Mouse (Mus musculus) cerebellum, adult 2 months (tissue): ENCODE measurements around the gene 2310034G01Rik. TPM values are rescaled to one million over a fixed set of nuclear protein-coding genes. Genes with fewer than 3 reads are reported as not detected.
A peak's percentile ranks its signal among the peaks of the same experiment; 100 is the strongest.

Experiments used
- DNase-seq, 2 experiments: peaks; one replicate each; pipeline ENCODE4 v3.0.0; 2021
- H3K27ac ChIP-seq: fragments of 200-500 bp; 2 replicates; pipeline ENCODE4 v1.5.1; 2012; ENCODE audit warnings: low read length, control low read depth, inconsistent platforms; ENCODE audit not compliant: insufficient read depth
- H3K27me3 ChIP-seq: fragments of 200-500 bp; 2 replicates; pipeline ENCODE4 v1.6.1; 2012; ENCODE audit warnings: inconsistent platforms, mild to moderate bottlenecking, low read length, moderate library complexity; ENCODE audit not compliant: control insufficient read depth, insufficient read depth
- H3K4me1 ChIP-seq: fragments of 200-500 bp; 2 replicates; pipeline ENCODE4 v1.6.1; 2011; ENCODE audit warnings: low read length; ENCODE audit not compliant: control insufficient read depth, insufficient read depth
- H3K4me3 ChIP-seq: fragments of 200-500 bp; replicated peaks from 2 replicates; pipeline ENCODE3; 2011; ENCODE audit warnings: mild to moderate bottlenecking, low read depth, low read length, control low read depth; ENCODE audit not compliant: insufficient read depth
- CTCF ChIP-seq: fragments of 200-500 bp; IDR thresholded peaks from 2 replicates; pipeline ENCODE4 v1.5.1; 2011; ENCODE audit warnings: low read depth, mild to moderate bottlenecking, control low read depth, low read length, moderate library complexity, borderline replicate concordance; ENCODE audit not compliant: insufficient read depth
- POLR2A ChIP-seq: fragments of 200-500 bp; IDR thresholded peaks from 2 replicates; pipeline ENCODE4 v1.6.1; 2011; ENCODE audit warnings: low read length, control low read depth, borderline replicate concordance; ENCODE audit not compliant: insufficient read depth
- WGBS: fragments of 180-500 bp; shearing (Covaris S2); methylation state at CpG from one replicate; pipeline ENCODE4 v1.1.7; 2018; 5-methylcytosine and 5-hydroxymethylcytosine counted together
- polyA plus RNA-seq: library from polyadenylated mRNA; depleted of rRNA; stranded (reverse); fragments of >200 nt; gene quantifications from 2 replicates; pipeline ENCODE4 v1.2.3, GENCODE M21; 2012

The 2310034G01Rik gene
- polyA plus RNA-seq, 1 experiment, result 1.7 TPM

DNA sequence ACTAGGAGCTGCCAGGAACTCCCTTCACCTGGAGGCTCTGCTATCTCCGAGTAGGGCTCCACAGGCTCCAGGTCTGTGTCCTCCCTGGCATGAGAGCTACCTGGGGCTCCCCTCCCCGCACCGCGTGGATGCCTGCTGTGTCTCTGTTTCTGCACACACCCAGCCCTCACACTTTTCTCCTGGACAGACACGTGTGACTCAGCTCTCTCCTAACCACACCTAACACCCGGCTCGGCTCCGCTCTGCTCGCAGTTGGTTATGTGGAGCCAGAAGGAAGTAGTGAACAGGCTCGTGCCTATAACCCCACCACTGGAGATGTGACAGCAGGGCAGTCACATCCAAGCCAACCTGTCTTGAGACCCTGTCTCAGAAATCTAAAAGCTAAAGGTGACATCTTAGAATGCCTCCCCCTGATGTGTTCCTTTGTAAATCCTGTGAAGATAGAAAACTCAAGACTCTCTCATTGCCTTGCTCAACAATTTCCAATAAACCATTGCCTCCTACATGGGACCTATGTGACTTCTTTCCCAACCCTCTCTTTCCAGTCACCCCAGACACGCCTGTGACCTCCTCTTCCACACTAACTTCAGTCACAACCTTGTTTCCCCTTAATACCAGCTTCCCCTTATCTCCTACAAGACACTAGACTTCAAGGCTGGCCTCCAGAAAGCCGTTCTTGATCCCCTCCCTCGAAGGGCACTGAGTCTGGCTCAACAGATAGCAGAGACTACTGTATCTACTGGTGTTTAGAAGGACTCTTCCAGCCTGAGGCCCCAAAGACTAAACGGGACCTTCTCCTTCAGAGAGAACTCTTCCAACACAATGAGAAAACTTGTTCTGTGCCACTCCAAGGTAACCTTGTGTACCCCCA, 35.0 kb downstream of the 2310034G01Rik start:
- no peak for DNase-seq
- no peaks in the 10 kb centered on the region for H3K27me3 ChIP-seq
- peaks cover 23% of the 10 kb centered on the region for H3K4me1 ChIP-seq
- no peak overlapping the region for H3K27ac ChIP-seq
- no peak overlapping the region for H3K4me3 ChIP-seq
- WGBS, result 61% methylated on average over 14 of the region's 14 CpGs
- no peak for TF ChIP-seq CTCF
- TF ChIP-seq POLR2A, result no peak

DNA sequence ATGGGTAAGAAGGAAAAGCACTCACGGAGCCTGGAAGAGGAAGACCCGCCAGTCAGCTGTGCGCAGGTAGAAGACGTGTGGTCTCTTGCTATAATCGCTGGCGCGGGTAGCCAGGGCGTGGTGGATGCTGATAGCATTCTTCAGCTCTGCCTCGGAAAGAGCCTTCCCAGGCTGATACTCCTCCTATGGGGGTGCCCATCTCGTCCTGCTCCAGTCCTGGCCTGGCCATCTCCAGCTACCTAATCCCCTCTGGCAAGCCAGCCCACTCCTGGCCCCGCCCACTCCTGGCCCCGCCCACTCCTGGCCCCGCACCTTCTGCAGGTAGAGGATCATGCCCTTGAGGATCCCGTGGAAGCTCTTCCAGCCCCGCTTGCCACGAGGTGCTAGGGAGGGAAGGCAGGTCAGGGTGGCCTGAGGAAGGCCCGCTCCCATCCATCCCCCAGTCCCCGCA, 35.9 kb downstream of the 2310034G01Rik start:
- peak in 1 of 2 experiments; percentile 22 for DNase-seq
- TF ChIP-seq POLR2A (no peak), CTCF (no peak)
- Histone ChIP-seq H3K27me3 (no peaks in the 10 kb centered on the region), H3K27ac (no peak overlapping the region), H3K4me1 (peaks cover 20% of the 10 kb centered on the region), H3K4me3 (no peak overlapping the region)
- 46% methylated on average over 18 of the region's 18 CpGs for WGBS

DNA sequence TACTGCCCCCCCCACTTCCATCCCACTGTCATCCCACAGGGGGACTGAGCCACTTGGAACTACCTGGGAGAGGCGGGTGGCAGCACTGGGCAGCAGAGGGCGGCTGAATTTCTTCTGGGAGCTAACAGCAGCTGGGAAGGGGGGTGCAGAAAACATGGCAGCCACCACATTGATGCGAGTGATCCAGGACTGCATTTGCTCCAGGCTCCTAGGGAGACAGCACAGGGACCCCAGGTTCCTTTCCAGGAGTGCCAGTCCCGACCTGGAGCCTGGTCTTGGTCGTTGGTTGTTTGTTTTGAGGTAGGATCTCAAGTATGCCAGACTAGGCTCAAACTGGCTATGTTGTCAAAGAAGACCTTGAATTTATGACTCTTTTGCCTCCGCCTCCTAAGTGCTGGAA, 36.5 kb downstream of the 2310034G01Rik start:
- 79% methylated on average over 6 of the region's 6 CpGs for WGBS
- H3K4me3 ChIP-seq, result no peak overlapping the region
- no peak overlapping the region for H3K27ac ChIP-seq
- H3K4me1 ChIP-seq, result peaks cover 14% of the 10 kb centered on the region
- no peaks in the 10 kb centered on the region for H3K27me3 ChIP-seq
- TF ChIP-seq CTCF (no peak), POLR2A (no peak)
- DNase-seq, result no peak

DNA sequence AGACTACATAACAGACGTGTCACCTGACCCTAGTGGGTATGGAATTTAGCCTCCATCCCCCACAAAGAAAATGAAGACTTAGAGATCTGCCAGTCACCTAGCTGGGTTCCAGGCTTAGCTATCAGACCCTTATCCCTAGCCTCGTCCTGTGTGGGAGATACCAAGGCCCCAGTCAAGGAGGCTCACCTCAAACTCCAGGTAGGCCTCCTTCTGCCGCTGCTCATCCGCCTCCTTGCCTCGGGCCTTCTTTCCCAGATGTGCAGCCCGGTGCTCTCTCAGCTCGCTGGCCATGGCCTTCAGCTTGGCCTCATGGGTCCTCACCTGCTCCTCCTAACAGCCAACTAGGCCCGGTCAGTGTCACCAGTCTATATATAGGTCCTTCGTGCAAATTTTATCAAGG, 37.0 kb downstream of the 2310034G01Rik start:
- no peak overlapping the region for H3K27ac ChIP-seq
- H3K4me3 ChIP-seq, result no peak overlapping the region
- WGBS, result 84% methylated on average over 9 of the region's 9 CpGs
- H3K27me3 ChIP-seq, result no peaks in the 10 kb centered on the region
- TF ChIP-seq CTCF (no peak), POLR2A (no peak)
- no peak for DNase-seq
- peaks cover 10% of the 10 kb centered on the region for H3K4me1 ChIP-seq

DNA sequence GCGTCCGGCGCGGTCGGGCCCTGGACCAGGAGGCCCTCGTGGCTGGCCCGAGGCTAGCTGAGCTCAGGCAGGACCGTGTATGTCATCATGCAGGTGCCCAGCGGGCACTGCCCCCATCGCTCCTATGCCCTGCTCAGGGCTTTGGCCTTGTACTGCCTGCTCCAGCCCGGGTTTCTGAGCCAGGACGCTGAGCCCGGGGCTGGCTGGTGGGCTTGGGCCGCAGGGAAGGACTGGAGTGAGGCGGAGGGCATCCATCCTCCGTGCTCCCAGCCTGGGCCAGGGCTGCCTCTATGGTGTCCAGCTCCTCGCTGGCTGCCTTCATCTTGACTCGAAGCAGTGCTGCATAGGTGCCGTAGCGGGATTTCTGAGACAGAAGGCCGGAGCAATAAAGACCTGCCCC, 37.5 kb downstream of the 2310034G01Rik start:
- no peak overlapping the region for H3K27ac ChIP-seq
- no peaks in the 10 kb centered on the region for H3K27me3 ChIP-seq
- WGBS, result 87% methylated on average over 21 of the region's 21 CpGs
- no peak for TF ChIP-seq POLR2A
- TF ChIP-seq CTCF, result no peak
- H3K4me1 ChIP-seq, result peaks cover 10% of the 10 kb centered on the region
- DNase-seq, result no peak
- H3K4me3 ChIP-seq, result no peak overlapping the region

DNA sequence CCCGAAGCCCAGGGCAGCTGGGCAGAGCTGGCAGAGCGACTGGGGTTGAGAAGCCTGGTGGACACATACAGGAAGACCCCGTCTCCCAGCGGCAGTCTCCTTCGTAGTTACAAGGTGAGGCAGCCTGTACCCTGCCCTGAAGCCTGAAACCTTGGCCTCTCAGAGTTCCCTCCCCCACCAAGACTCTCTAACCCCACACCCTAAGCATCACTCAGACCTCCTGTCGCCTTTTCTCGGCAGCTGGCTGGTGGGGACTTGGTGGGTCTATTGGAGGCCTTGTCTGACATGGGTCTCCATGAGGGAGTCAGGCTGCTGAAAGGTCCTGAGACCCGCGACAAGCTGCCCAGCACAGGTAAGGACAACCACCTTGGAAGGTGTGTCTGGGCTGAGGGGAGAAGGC, 38.8 kb downstream of the 2310034G01Rik start:
- peaks cover 4% of the 10 kb centered on the region; the same call in 1 of the 2 replicates for H3K4me1 ChIP-seq
- DNase-seq, result no peak
- no peak for TF ChIP-seq POLR2A
- TF ChIP-seq CTCF, result no peak
- H3K27me3 ChIP-seq, result no peaks in the 10 kb centered on the region
- no peak overlapping the region for H3K27ac ChIP-seq
- WGBS, result 87% methylated on average over 9 of the region's 9 CpGs
- no peak overlapping the region for H3K4me3 ChIP-seq

DNA sequence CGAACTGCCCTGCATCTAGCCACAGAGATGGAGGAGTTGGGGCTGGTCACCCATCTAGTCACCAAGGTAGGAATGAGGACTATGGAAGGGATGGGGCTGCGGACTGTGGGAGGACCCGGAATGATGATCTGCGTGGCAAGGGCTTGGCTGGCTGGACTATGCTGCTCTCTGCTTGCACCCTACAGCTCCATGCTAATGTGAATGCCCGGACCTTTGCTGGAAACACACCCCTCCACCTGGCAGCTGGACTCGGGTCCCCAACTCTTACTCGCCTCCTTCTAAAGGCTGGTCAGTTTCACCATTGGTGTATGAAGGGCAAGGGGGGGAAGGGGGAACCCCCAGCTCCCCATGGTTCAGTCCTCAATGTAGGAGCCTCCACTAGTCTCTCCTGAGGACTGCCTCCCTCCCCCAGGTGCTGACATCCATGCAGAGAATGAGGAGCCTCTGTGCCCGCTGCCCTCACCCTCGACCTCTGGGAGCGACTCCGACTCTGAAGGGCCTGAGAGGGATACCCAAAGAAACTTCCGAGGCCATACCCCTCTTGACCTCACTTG, 39.7 kb downstream of the 2310034G01Rik start:
- WGBS, result 88% methylated on average over 12 of the region's 12 CpGs
- peak in 1 of 2 experiments; percentile 12 for DNase-seq
- TF ChIP-seq POLR2A, result no peak
- TF ChIP-seq CTCF, result no peak
- no peaks in the 10 kb centered on the region for H3K27me3 ChIP-seq
- no peak overlapping the region for H3K27ac ChIP-seq
- H3K4me3 ChIP-seq, result no peak overlapping the region
- H3K4me1 ChIP-seq, result peaks cover 4% of the 10 kb centered on the region; the same call in 1 of the 2 replicates
